Comparison of ENCODE assay signal across 17 mouse cellular contexts in the genomic region with DNA sequence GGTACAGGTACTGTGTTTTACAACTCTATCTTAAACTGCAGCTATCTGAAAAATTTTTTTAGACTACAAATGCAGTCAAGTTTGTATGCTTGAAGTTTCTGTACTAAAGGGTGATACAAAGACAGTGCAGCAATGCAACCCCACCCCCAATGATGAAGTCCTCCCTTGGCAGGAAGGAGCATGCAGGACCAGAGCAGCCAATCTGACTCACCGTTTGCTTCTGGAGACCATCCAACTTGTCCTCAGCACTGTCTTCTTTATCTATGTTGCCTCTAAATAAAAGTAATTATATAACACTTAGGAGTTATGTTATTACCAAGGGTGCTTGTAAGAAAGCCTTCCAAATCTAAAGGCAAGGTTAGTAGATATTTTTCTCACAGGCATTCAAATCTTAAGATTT.
A peak's percentile ranks its signal among the peaks of the same experiment; 100 is the strongest.
DNase-seq lines count a peak whose midpoint lies in the region; ATAC-seq lines count a peak whose summit lies in the region.
"Had no signal": no experiment of that assay in that cellular context is flagged by ENCODE, and none has a peak within 500 bp of the region (broad histone marks: within the 10 kb centered on the region; RNA-seq: fewer than 3 reads in every experiment).

No protein-coding gene starts in this region.

- DNase-seq in heart, adult 9 months (ENCODE audit: low spot score in 2 of 2): peak; percentile 30 to 54
- no peak for DNase-seq in heart, postnatal 4 days
- DNase-seq in right cerebral cortex, adult 2 months (ENCODE audit: low spot score in 2 of 2): peak; percentile 34 to 55
- no peak for DNase-seq in right cerebral cortex, postnatal 25 days
- DNase-seq in adrenal gland, postnatal 14 days: peak; percentile 52
- no peak for DNase-seq in midbrain, embryonic 11.5 days (ENCODE audit: low spot score, missing footprints)
- no peak for DNase-seq in embryo, embryonic 10 days (ENCODE audit: low spot score)
- DNase-seq: embryo, embryonic 11 days; kidney, adult 8-10 months; left cerebral cortex, postnatal 4 days had no signal

- H3K4me3 ChIP-seq in midbrain, embryonic 11.5 days (ENCODE audit: low read depth, low read length): no peak overlapping the region
- H3K4me3 ChIP-seq: erythroblast, embryonic 14.5 days; hindbrain, embryonic 12.5 days; liver, embryonic 15.5 days; megakaryocyte, embryonic 14.5 days; myocyte had no signal

- H3K36me3 ChIP-seq in midbrain, embryonic 11.5 days (ENCODE audit: control insufficient read depth, insufficient read depth, low read length): peaks cover 18% of the 10 kb centered on the region

- H3K9ac ChIP-seq in midbrain, embryonic 11.5 days (ENCODE audit: low read length): no peak overlapping the region
- H3K9ac ChIP-seq: hindbrain, embryonic 12.5 days; liver, embryonic 15.5 days had no signal

- WGBS in midbrain, embryonic 11.5 days: 93% methylated on average over 1 of the region's 1 CpGs

- ATAC-seq in megakaryocyte progenitor cell, adult 5-6 weeks (replicated peaks; ENCODE audit: poor library complexity): peak; percentile 57
- no peak for ATAC-seq in midbrain, embryonic 11.5 days (ENCODE audit: low FRiP score)
- ATAC-seq: CD4-positive, CD25-positive, alpha-beta regulatory T cell, adult 4 months had no signal

- no peak overlapping the region for H3K4me2 ChIP-seq in midbrain, embryonic 11.5 days
- H3K4me2 ChIP-seq: hindbrain, embryonic 12.5 days; liver, embryonic 15.5 days had no signal

- no peaks in the 10 kb centered on the region for H3K4me1 ChIP-seq in midbrain, embryonic 11.5 days (ENCODE audit: control insufficient read depth, insufficient read depth, low read length)
- H3K4me1 ChIP-seq: hindbrain, embryonic 12.5 days; liver, embryonic 15.5 days had no signal

- no peaks in the 10 kb centered on the region for H3K9me3 ChIP-seq in midbrain, embryonic 11.5 days (ENCODE audit: control insufficient read depth, low read length)
- H3K9me3 ChIP-seq: hindbrain, embryonic 12.5 days; liver, embryonic 15.5 days; megakaryocyte, embryonic 14.5 days had no signal

- H3K27ac ChIP-seq in midbrain, embryonic 11.5 days (ENCODE audit: low read depth, low read length): no peak overlapping the region
- H3K27ac ChIP-seq: hindbrain, embryonic 12.5 days; liver, embryonic 15.5 days had no signal

- no peaks in the 10 kb centered on the region for H3K27me3 ChIP-seq in midbrain, embryonic 11.5 days (ENCODE audit: control insufficient read depth, insufficient read depth, low read length)
- H3K27me3 ChIP-seq: hindbrain, embryonic 12.5 days; liver, embryonic 15.5 days; megakaryocyte, embryonic 14.5 days had no signal

Comparison
In these comparisons a context has a peak if more than half of its experiments do, and no peak if none do; other contexts are left out.
1. DNase-seq: peak in heart, adult 9 months (2 of 2), right cerebral cortex, adult 2 months (2 of 2) and adrenal gland, postnatal 14 days (single experiment); none in heart, postnatal 4 days (single experiment), right cerebral cortex, postnatal 25 days (single experiment), midbrain, embryonic 11.5 days (single experiment) and embryo, embryonic 10 days (single experiment).